Mouse (Mus musculus) stomach, embryonic 14.5 days (tissue): ENCODE results near the gene Fam241a. TPM values are rescaled to one million over a fixed set of nuclear protein-coding genes. Genes with fewer than 3 reads are reported as not detected.

Experiments used
- ATAC-seq: fragments of 200-750 bp; cut with Nextera tagmentation; 2 replicates; pipeline ENCODE4 v1.8.0; 2017; ENCODE audit warnings: low read depth, moderate TSS enrichment; ENCODE audit not compliant: insufficient number of reproducible peaks, insufficient read depth, low FRiP score
- H3K27ac ChIP-seq: fragments of 300-500 bp; sonication (generic); 2 replicates; pipeline ENCODE4 v1.5.1; 2014; ENCODE audit warnings: mild to moderate bottlenecking, low read length, moderate library complexity, mixed read lengths
- H3K27me3 ChIP-seq: fragments of 300-500 bp; sonication (generic); 2 replicates; pipeline ENCODE4 v1.6.1; 2014; ENCODE audit warnings: low read length, control low read depth, mixed read lengths; ENCODE audit not compliant: control insufficient read depth, insufficient read depth
- H3K36me3 ChIP-seq: fragments of 300-500 bp; sonication (generic); 2 replicates; pipeline ENCODE4 v1.6.1; 2014; ENCODE audit warnings: mild to moderate bottlenecking, control low read depth, low read length, moderate library complexity, mixed read lengths; ENCODE audit not compliant: control insufficient read depth, insufficient read depth
- H3K4me1 ChIP-seq: fragments of 300-500 bp; sonication (generic); 2 replicates; pipeline ENCODE4 v1.6.1; 2014; ENCODE audit warnings: low read length, control low read depth, mixed read lengths; ENCODE audit not compliant: control insufficient read depth, insufficient read depth
- H3K4me2 ChIP-seq: fragments of 300-500 bp; sonication (generic); replicated peaks from 2 replicates; pipeline ENCODE4 v1.6.1; 2014; ENCODE audit warnings: low read depth, low read length, control low read depth
- H3K4me3 ChIP-seq: fragments of 300-500 bp; sonication (generic); 2 replicates; pipeline ENCODE4 v1.5.1; 2014; ENCODE audit warnings: low read depth, low read length, control low read depth
- H3K9ac ChIP-seq: fragments of 300-500 bp; sonication (generic); replicated peaks from 2 replicates; pipeline ENCODE4 v1.6.1; 2014; ENCODE audit warnings: low read depth, mild to moderate bottlenecking, control low read depth, low read length, moderate library complexity, mixed read lengths
- H3K9me3 ChIP-seq: fragments of 300-500 bp; sonication (generic); 2 replicates; pipeline ENCODE4 v1.6.1; 2016; ENCODE audit warnings: low read depth, low read length, control low read depth; ENCODE audit not compliant: control insufficient read depth
- WGBS: fragments of 180-500 bp; shearing (Covaris S2); extraction: QIAGEN DNeasy Blood & Tissue Kit; methylation state at CpG from one replicate; pipeline ENCODE4 v1.1.7; 2014; 5-methylcytosine and 5-hydroxymethylcytosine counted together
- polyA plus RNA-seq: library from polyadenylated mRNA; unstranded; fragments of >200 nt; fragmentation: Nextera tagmentation; extraction: Ambion mirVana; gene quantifications from 2 replicates; pipeline ENCODE4 v1.2.1, GENCODE M21; 2014

The Fam241a gene
- polyA plus RNA-seq, 1 experiment from 2014 or later, result 17.0 TPM

- WGBS, result 84% methylated on average over 6 of the region's 6 CpGs
- no peak for ATAC-seq
- no peaks in the 10 kb centered on the region for H3K36me3 ChIP-seq
- no peaks in the 10 kb centered on the region for H3K27me3 ChIP-seq
- H3K4me3 ChIP-seq, result no peak overlapping the region
- H3K4me2 ChIP-seq, result peak overlapping the region; percentile 78; the same call in 1 of the 2 replicates
- H3K4me1 ChIP-seq, result peaks cover 14% of the 10 kb centered on the region; the same call in 1 of the 2 replicates
- no peak overlapping the region for H3K9ac ChIP-seq
- no peaks in the 10 kb centered on the region for H3K9me3 ChIP-seq
- H3K27ac ChIP-seq, result no peak overlapping the region
Observed at GRCm38 (mm10) chr3:127835594-127835993, 60.5 kb downstream of the Fam241a start.

DNA sequence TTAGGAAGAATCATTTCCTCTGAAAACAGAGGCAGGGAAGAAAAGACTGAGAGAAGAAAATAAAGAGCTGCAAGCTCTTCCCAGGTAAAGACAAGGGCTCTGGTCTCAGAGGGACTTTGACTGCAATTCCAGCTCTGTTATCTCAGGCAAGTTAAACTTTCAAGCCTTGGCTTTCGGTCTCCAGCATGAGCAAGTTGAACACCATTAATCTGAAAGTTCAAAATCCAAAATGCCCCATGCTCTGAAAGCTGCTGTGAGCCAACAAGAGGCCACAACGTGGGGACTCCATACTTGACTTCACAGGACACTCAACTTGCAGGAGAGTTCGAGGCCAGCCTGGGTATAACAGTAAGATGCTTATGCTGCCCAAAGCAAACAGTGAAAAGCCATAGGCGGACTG, 62.1 kb downstream of the Fam241a start:
- WGBS, result 85% methylated on average over 4 of the region's 4 CpGs

DNA sequence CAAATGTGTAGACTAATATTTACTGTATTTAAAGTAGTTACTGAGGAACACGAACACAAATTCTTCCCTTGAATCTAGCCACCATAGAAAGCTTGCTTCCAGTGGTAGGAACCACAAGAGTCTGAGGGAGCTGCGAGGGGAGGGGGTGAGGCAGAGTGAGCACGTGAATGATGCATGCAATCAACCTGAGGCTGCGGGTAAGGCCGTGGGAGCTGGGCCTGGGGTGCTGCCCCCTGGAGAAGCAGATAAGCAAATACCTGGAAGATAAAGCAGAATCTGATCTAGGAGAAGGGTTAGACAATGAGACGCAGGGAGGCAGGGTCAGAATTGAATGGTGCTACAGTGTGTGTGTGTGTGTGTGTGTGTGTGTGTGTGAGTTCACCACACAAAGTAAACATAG, 65.0 kb downstream of the Fam241a start:
- no peaks in the 10 kb centered on the region for H3K9me3 ChIP-seq
- no peak overlapping the region for H3K4me2 ChIP-seq
- H3K4me3 ChIP-seq, result no peak overlapping the region
- H3K9ac ChIP-seq, result no peak overlapping the region
- no peak overlapping the region for H3K27ac ChIP-seq
- H3K4me1 ChIP-seq, result peaks cover 25% of the 10 kb centered on the region
- H3K36me3 ChIP-seq, result no peaks in the 10 kb centered on the region
- 58% methylated on average over 6 of the region's 6 CpGs for WGBS
- H3K27me3 ChIP-seq, result no peaks in the 10 kb centered on the region
- ATAC-seq, result no peak

More for the DNA sequence above, 62.1 kb downstream of the Fam241a start:
- Histone ChIP-seq H3K9me3 (no peaks in the 10 kb centered on the region), H3K27me3 (no peaks in the 10 kb centered on the region), H3K4me1 (peaks cover 18% of the 10 kb centered on the region), H3K4me2 (no peak overlapping the region), H3K36me3 (no peaks in the 10 kb centered on the region), H3K4me3 (no peak overlapping the region), H3K27ac (no peak overlapping the region), H3K9ac (no peak overlapping the region)
- ATAC-seq, result no peak

GRCm38 (mm10) chr3:127830183-127830582, 65.9 kb downstream of the Fam241a start:
- Histone ChIP-seq H3K36me3 (no peaks in the 10 kb centered on the region), H3K9me3 (no peaks in the 10 kb centered on the region), H3K27me3 (no peaks in the 10 kb centered on the region), H3K27ac (no peak overlapping the region), H3K4me1 (peaks cover 22% of the 10 kb centered on the region), H3K4me3 (no peak overlapping the region), H3K4me2 (no peak overlapping the region), H3K9ac (no peak overlapping the region)
- ATAC-seq, result no peak
- 89% methylated on average over 10 of the region's 10 CpGs for WGBS

- H3K9ac ChIP-seq, result no peak overlapping the region
- ATAC-seq, result peak; percentile 82; the same call in 1 of the 2 replicates
- H3K9me3 ChIP-seq, result no peaks in the 10 kb centered on the region
- 0 out of 2 replicates have a peak overlapping the region, but pooled peaks have one; percentile 2 for H3K4me2 ChIP-seq
- peaks cover 22% of the 10 kb centered on the region for H3K4me1 ChIP-seq
- 21% methylated on average over 7 of the region's 7 CpGs for WGBS
- H3K4me3 ChIP-seq, result no peak overlapping the region
- H3K36me3 ChIP-seq, result no peaks in the 10 kb centered on the region
- no peaks in the 10 kb centered on the region for H3K27me3 ChIP-seq
- H3K27ac ChIP-seq, result peak overlapping the region; percentile 40; the same call in 1 of the 2 replicates
Observed at GRCm38 (mm10) chr3:127827123-127827522, 69.0 kb downstream of the Fam241a start.

DNA sequence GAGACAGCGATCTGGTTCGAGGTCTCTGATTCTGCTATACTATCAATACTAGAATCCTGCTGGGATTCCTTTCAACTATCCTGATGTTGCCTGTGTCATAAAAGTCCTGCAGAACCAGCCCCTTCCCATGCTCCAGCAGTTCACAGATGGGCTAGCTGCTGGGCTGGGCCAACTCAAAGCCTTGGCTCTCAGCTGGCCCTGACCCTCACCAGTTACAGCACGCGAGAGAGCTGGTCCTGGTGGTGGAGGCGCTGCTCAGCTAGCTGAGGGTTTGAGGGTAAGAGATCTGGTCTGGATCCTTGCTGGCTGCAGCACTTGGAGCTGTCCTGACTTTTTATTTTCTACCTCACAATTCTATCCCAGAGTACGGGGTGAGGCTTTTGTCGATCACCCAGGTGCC, 69.6 kb downstream of the Fam241a start:
- Histone ChIP-seq H3K9ac (no peak overlapping the region), H3K27me3 (no peaks in the 10 kb centered on the region), H3K36me3 (peaks cover 2% of the 10 kb centered on the region), H3K4me1 (peaks cover 22% of the 10 kb centered on the region), H3K27ac (peak overlapping the region; percentile 40; the same call in 1 of the 2 replicates), H3K9me3 (no peaks in the 10 kb centered on the region), H3K4me3 (no peak overlapping the region), H3K4me2 (no peak overlapping the region)
- 64% methylated on average over 7 of the region's 7 CpGs for WGBS
- ATAC-seq, result no peak

- Histone ChIP-seq H3K27me3 (no peaks in the 10 kb centered on the region), H3K9me3 (no peaks in the 10 kb centered on the region), H3K9ac (no peak overlapping the region), H3K27ac (no peak overlapping the region), H3K4me2 (no peak overlapping the region), H3K36me3 (peaks cover 13% of the 10 kb centered on the region), H3K4me1 (peaks cover 20% of the 10 kb centered on the region), H3K4me3 (no peak overlapping the region)
- 78% methylated on average over 17 of the region's 17 CpGs for WGBS
- ATAC-seq, result no peak
Observed at GRCm38 (mm10) chr3:127823886-127824863, 71.9 kb downstream of the Fam241a start.

DNA sequence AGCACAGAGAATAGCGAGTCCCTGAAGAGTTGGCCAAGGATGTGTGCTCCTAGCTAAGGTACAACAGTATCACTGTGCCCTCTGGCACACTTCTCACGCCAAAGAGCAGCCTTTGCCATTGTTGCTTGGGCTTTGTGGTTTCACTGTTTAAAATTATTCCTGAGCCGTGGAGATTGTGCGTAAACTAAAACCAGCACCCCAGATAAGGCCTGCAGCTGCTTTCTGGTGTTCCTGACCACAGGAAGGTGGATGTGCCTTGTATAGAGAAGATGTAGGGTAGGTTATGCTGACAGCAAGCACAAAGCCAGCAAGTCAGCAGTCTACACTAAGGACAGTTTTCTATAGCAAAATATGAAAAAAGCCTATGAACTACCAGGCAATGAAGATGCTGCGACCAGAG, 74.9 kb downstream of the Fam241a start:
- ATAC-seq, result no peak
- Histone ChIP-seq H3K4me1 (peaks cover 7% of the 10 kb centered on the region), H3K27me3 (no peaks in the 10 kb centered on the region), H3K27ac (no peak overlapping the region), H3K9ac (no peak overlapping the region), H3K4me3 (no peak overlapping the region), H3K36me3 (peaks cover 19% of the 10 kb centered on the region), H3K9me3 (no peaks in the 10 kb centered on the region), H3K4me2 (no peak overlapping the region)
- WGBS, result 77% methylated on average over 5 of the region's 5 CpGs
